Mouse (Mus musculus) forebrain, embryonic 14.5 days (tissue): ENCODE results near the gene Tubb5. TPM values are rescaled to one million over a fixed set of nuclear protein-coding genes. Genes with fewer than 3 reads are reported as not detected.

Experiments
- ATAC-seq: fragments of 200-750 bp; cut with Nextera tagmentation; 2 replicates; pipeline ENCODE4 v1.8.0; 2017; ENCODE audit warnings: mild to moderate bottlenecking, moderate library complexity
- DNase-seq: peaks from one replicate; pipeline ENCODE4 v3.0.0-alpha.2; 2015; ENCODE audit warnings: low spot score
- H3K27ac ChIP-seq: fragments of 300-500 bp; sonication (generic); 2 replicates; pipeline ENCODE4 v1.5.1; 2014; ENCODE audit warnings: low read depth, mild to moderate bottlenecking, control low read depth, low read length, moderate library complexity
- H3K27me3 ChIP-seq: fragments of 300-500 bp; sonication (generic); replicated peaks from 2 replicates; pipeline ENCODE4 v1.6.1; 2014; ENCODE audit warnings: low read length, control low read depth, mixed read lengths; ENCODE audit not compliant: control insufficient read depth, insufficient read depth
- H3K36me3 ChIP-seq: fragments of 300-500 bp; sonication (generic); 2 replicates; pipeline ENCODE4 v1.6.1; 2014; ENCODE audit warnings: low read length, control low read depth; ENCODE audit not compliant: control insufficient read depth, insufficient read depth
- H3K4me1 ChIP-seq: fragments of 300-500 bp; sonication (generic); 2 replicates; pipeline ENCODE4 v1.6.1; 2014; ENCODE audit warnings: antibody characterized with exemption, low read length, control low read depth; ENCODE audit not compliant: control insufficient read depth, insufficient read depth
- H3K4me2 ChIP-seq: fragments of 300-500 bp; sonication (generic); 2 replicates; pipeline ENCODE4 v1.6.1; 2014; ENCODE audit warnings: mild to moderate bottlenecking, control low read depth, low read length
- H3K4me3 ChIP-seq: fragments of 300-500 bp; sonication (generic); 2 replicates; pipeline ENCODE4 v1.5.1; 2014; ENCODE audit warnings: low read depth, low read length, control low read depth
- H3K9ac ChIP-seq: fragments of 300-500 bp; sonication (generic); 2 replicates; pipeline ENCODE4 v1.6.1; 2014; ENCODE audit warnings: mild to moderate bottlenecking, low read length, control low read depth, moderate library complexity
- H3K9me3 ChIP-seq: fragments of 300-500 bp; sonication (generic); replicated peaks from 2 replicates; pipeline ENCODE4 v1.6.1; 2016; ENCODE audit warnings: low read length, control low read depth, mixed read lengths; ENCODE audit not compliant: control insufficient read depth
- WGBS: fragments of 180-500 bp; shearing (Covaris S2); extraction: QIAGEN DNeasy Blood & Tissue Kit; methylation state at CpG from one replicate; pipeline ENCODE4 v1.1.7; 2014; 5-methylcytosine and 5-hydroxymethylcytosine counted together
- polyA plus RNA-seq: library from polyadenylated mRNA; unstranded; fragments of >200 nt; fragmentation: Nextera tagmentation; extraction: Ambion mirVana; gene quantifications from 2 replicates; pipeline ENCODE4 v1.2.1, GENCODE M21; 2014

Tubb5 gene
- polyA plus RNA-seq, 1 experiment from 2014 or later: 2,004 TPM

- H3K4me3 ChIP-seq: no peak overlapping the region
- H3K4me2 ChIP-seq: no peak overlapping the region
- no peaks in the 10 kb centered on the region for H3K36me3 ChIP-seq
- no peaks in the 10 kb centered on the region for H3K4me1 ChIP-seq
- H3K9ac ChIP-seq: no peak overlapping the region
- H3K27ac ChIP-seq: no peak overlapping the region
- H3K9me3 ChIP-seq: no peaks in the 10 kb centered on the region
- 80% methylated on average over 2 of the region's 2 CpGs for WGBS
- no peaks in the 10 kb centered on the region for H3K27me3 ChIP-seq
- no peak for DNase-seq
- no peak for ATAC-seq
These were observed 37.2 kb downstream of the Tubb5 start for GRCm38 (mm10) chr17:35800905-35801304.

- Histone ChIP-seq H3K9me3 (no peaks in the 10 kb centered on the region), H3K4me1 (no peaks in the 10 kb centered on the region), H3K27me3 (no peaks in the 10 kb centered on the region), H3K4me2 (no peak overlapping the region), H3K27ac (no peak overlapping the region), H3K4me3 (no peak overlapping the region), H3K36me3 (no peaks in the 10 kb centered on the region), H3K9ac (no peak overlapping the region)
- WGBS: 76% methylated on average over 5 of the region's 5 CpGs
- DNase-seq (no peak), ATAC-seq (no peak)
These were observed 41.3 kb downstream of the Tubb5 start for GRCm38 (mm10) chr17:35796835-35797234.

- DNase-seq (no peak), ATAC-seq (no peak)
- Histone ChIP-seq H3K4me3 (no peak overlapping the region), H3K27ac (no peak overlapping the region), H3K9me3 (no peaks in the 10 kb centered on the region), H3K36me3 (no peaks in the 10 kb centered on the region), H3K27me3 (no peaks in the 10 kb centered on the region), H3K4me2 (no peak overlapping the region), H3K4me1 (no peaks in the 10 kb centered on the region), H3K9ac (no peak overlapping the region)
- 76% methylated on average over 6 of the region's 6 CpGs for whole genome bisulfite sequencing
These were observed 42.5 kb downstream of the Tubb5 start for GRCm38 (mm10) chr17:35795656-35796055.

GRCm38 (mm10) chr17:35795099-35795498 is 43.0 kb downstream of the Tubb5 start:
- Histone ChIP-seq H3K4me2 (no peak overlapping the region), H3K27me3 (no peaks in the 10 kb centered on the region), H3K27ac (no peak overlapping the region), H3K9ac (no peak overlapping the region), H3K36me3 (no peaks in the 10 kb centered on the region), H3K4me3 (no peak overlapping the region), H3K9me3 (no peaks in the 10 kb centered on the region), H3K4me1 (no peaks in the 10 kb centered on the region)
- ATAC-seq: no peak
- WGBS: 59% methylated on average over 2 of the region's 2 CpGs
- DNase-seq: no peak

- no peaks in the 10 kb centered on the region for H3K36me3 ChIP-seq
- H3K9me3 ChIP-seq: no peaks in the 10 kb centered on the region
- no peak overlapping the region for H3K27ac ChIP-seq
- no peak overlapping the region for H3K4me2 ChIP-seq
- no peak for ATAC-seq
- no peak for DNase-seq
- no peak overlapping the region for H3K4me3 ChIP-seq
- no peak overlapping the region for H3K9ac ChIP-seq
- H3K4me1 ChIP-seq: no peaks in the 10 kb centered on the region
- H3K27me3 ChIP-seq: no peaks in the 10 kb centered on the region
- WGBS: 90% methylated on average over 2 of the region's 2 CpGs
These were observed 45.3 kb downstream of the Tubb5 start for GRCm38 (mm10) chr17:35792837-35793236.

GRCm38 (mm10) chr17:35790933-35791332 is 47.2 kb downstream of the Tubb5 start:
- Histone ChIP-seq H3K27ac (no peak overlapping the region), H3K4me2 (no peak overlapping the region), H3K9me3 (no peaks in the 10 kb centered on the region), H3K9ac (no peak overlapping the region), H3K27me3 (no peaks in the 10 kb centered on the region), H3K36me3 (no peaks in the 10 kb centered on the region), H3K4me1 (no peaks in the 10 kb centered on the region), H3K4me3 (no peak overlapping the region)
- 90% methylated on average over 4 of the region's 4 CpGs for WGBS
- DNase-seq: no peak
- no peak for ATAC-seq

- no peak overlapping the region for H3K4me2 ChIP-seq
- H3K4me3 ChIP-seq: no peak overlapping the region
- no peak overlapping the region for H3K9ac ChIP-seq
- H3K27ac ChIP-seq: no peak overlapping the region
- no peaks in the 10 kb centered on the region for H3K27me3 ChIP-seq
- no peaks in the 10 kb centered on the region for H3K36me3 ChIP-seq
- WGBS: 76% methylated on average over 3 of the region's 3 CpGs
- ATAC-seq: no peak
- DNase-seq: no peak
- H3K4me1 ChIP-seq: no peaks in the 10 kb centered on the region
- no peaks in the 10 kb centered on the region for H3K9me3 ChIP-seq
These were observed 50.1 kb downstream of the Tubb5 start for GRCm38 (mm10) chr17:35788025-35788424.

- Histone ChIP-seq H3K9me3 (no peaks in the 10 kb centered on the region), H3K36me3 (no peaks in the 10 kb centered on the region), H3K4me1 (no peaks in the 10 kb centered on the region), H3K9ac (no peak overlapping the region), H3K4me3 (no peak overlapping the region), H3K27ac (no peak overlapping the region), H3K4me2 (no peak overlapping the region), H3K27me3 (no peaks in the 10 kb centered on the region)
- DNase-seq: no peak
- ATAC-seq: no peak
These were observed 50.6 kb downstream of the Tubb5 start for GRCm38 (mm10) chr17:35787493-35787892.

- H3K27me3 ChIP-seq: no peaks in the 10 kb centered on the region
- 87% methylated on average over 4 of the region's 4 CpGs for WGBS
- DNase-seq: no peak
- H3K27ac ChIP-seq: no peak overlapping the region
- no peaks in the 10 kb centered on the region for H3K4me1 ChIP-seq
- H3K9me3 ChIP-seq: no peaks in the 10 kb centered on the region
- ATAC-seq: no peak
- H3K4me2 ChIP-seq: no peak overlapping the region
- no peak overlapping the region for H3K4me3 ChIP-seq
- no peaks in the 10 kb centered on the region for H3K36me3 ChIP-seq
- no peak overlapping the region for H3K9ac ChIP-seq
These were observed 53.0 kb downstream of the Tubb5 start for GRCm38 (mm10) chr17:35785140-35785539.

- Histone ChIP-seq H3K4me2 (no peak overlapping the region), H3K27me3 (no peaks in the 10 kb centered on the region), H3K9me3 (no peaks in the 10 kb centered on the region), H3K9ac (no peak overlapping the region), H3K27ac (no peak overlapping the region), H3K4me3 (no peak overlapping the region), H3K4me1 (no peaks in the 10 kb centered on the region), H3K36me3 (no peaks in the 10 kb centered on the region)
- WGBS: 81% methylated on average over 6 of the region's 6 CpGs
- DNase-seq (no peak), ATAC-seq (no peak)
These were observed 54.2 kb downstream of the Tubb5 start for GRCm38 (mm10) chr17:35783944-35784343.
